Mouse (Mus musculus) B cell, adult 2 months (primary cell): ENCODE data around the gene Mrgprb5.
"Not testable (repeated sequence)": the region's sequence is repeated elsewhere in the genome, so short reads cannot be mapped to it uniquely, and the experiment has no call there.

Experiments
- DNase-seq, 2 experiments: peaks; one replicate each; pipeline ENCODE4 v3.0.0; 2022

Gene Mrgprb5

GRCm38 (mm10) chr7:48168919-48169318 is at the start of gene Mrgprb5:
Gene Mrgprb5 (minus strand): TSS chr7:48169019.
- no peak for DNase-seq

GRCm38 (mm10) chr7:48199188-48199587 is 30.4 kb upstream of the Mrgprb5 start, which contains the start of gene Mrgprb4:
Gene Mrgprb4 (minus strand): TSS chr7:48199288.
- DNase-seq = no peak

GRCm38 (mm10) chr7:48167471-48167870 is 1.3 kb downstream of the Mrgprb5 start:
- no peak for DNase-seq

GRCm38 (mm10) chr7:48138248-48138702 is 30.5 kb downstream of the Mrgprb5 start:
- peak in 1 of 2 experiments; percentile 8 for DNase-seq

- peak; percentile 5 to 17 for DNase-seq
Observed at GRCm38 (mm10) chr7:48137216-48138077, 31.4 kb downstream of the Mrgprb5 start.

GRCm38 (mm10) chr7:48132674-48133073 is 36.1 kb downstream of the Mrgprb5 start:
- DNase-seq = no peak

- DNase-seq = peak in 1 of 2 experiments; percentile 5
Observed at GRCm38 (mm10) chr7:48132247-48132646, 36.6 kb downstream of the Mrgprb5 start.

GRCm38 (mm10) chr7:48131820-48132219 is 37.0 kb downstream of the Mrgprb5 start:
- DNase-seq = not testable (repeated sequence)

GRCm38 (mm10) chr7:48123806-48124205 is 45.0 kb downstream of the Mrgprb5 start:
- DNase-seq = no peak
